Mouse (Mus musculus): ENCODE results near the gene Bub3. TPM values are rescaled to one million over a fixed set of nuclear protein-coding genes. Genes with fewer than 3 reads are reported as not detected.

Bub3 gene
- 158 and 164 TPM in 2 replicates for polyA plus RNA-seq (2015; fragmentation: Nextera tagmentation; extraction: Ambion mirVana)

DNA sequence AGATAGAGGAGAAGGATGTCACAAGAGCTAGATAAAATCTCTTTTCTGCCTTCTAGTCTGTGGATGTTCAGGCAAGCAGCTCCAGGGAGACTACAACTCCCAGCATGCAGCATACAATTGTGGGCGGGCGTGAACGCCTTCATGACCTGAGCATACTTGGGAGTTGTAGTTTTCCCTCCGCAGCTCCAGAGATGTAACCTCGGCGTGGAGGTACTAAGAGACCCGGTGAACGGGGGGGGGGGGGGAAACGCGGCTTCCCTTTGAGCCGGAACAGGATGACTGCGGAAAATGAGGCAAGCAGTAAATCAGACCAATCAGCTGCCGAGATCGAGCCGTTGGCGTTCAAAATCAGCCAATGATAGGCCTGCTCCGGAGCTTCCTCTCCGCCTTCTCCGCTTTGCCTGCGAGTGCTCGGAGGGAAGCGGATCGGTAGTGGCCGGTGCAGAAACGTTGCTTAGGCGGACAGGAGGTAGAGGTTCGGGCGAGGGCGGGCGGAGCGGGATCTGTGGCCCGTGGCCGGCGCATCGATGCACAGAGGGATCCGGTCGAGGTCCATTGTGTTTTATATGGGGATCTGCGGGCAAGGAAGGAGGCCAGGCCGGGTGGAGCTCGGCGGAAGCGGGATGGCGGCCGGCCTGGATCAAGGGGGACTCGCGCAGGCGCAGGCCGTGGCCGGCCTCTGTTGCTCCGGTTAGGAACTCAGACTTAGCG lies at the start of gene Bub3:
Gene Bub3, plus strand, starts transcription at position 237 of the 711 bp plus-strand sequence.
- Histone ChIP-seq H3K27me3 (peaks cover 34% of the 10 kb centered on the region), H3K27ac (replicated peaks) (peak within 1 kb of the TSS; percentile 93), H3K9me3 (no peaks in the 10 kb centered on the region), H3K4me3 (peak within 1 kb of the TSS; percentile 72), H3K36me3 (peaks cover 16% of the 10 kb centered on the region), H3K4me1 (replicated peaks) (peaks cover 19% of the 10 kb centered on the region), H3K4me2 (peak within 1 kb of the TSS; percentile 70), H3K9ac (peak within 1 kb of the TSS; percentile 68)
- peak; percentile 95 for ATAC-seq (ENCODE audit: low FRiP score, low read depth)
- WGBS = under 1% methylated on average over 48 of the region's 51 CpGs

DNA sequence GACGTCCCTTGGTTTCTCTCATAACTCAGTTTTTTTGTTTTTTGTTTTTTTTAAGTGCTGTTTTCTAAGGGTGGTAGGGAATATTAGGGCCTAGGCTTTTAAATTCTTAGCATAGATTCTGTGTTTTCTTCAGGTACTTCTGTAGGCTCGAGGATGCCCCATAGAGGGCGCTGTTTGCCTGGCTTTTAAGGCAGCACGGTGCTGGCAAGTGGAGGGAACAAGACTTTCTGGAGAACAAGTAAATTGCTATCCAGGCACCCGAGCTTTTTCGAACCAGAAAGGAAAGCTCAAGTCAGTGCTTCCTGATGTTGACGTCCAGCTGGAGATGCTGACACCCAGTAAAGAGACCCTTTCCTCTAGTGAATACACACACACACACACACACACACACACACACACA lies 20.0 kb upstream of the Bub3 start:
- 0 out of 2 replicates have a peak, but pooled peaks have one; percentile 54 for ATAC-seq (ENCODE audit: low FRiP score, low read depth)
- no peak overlapping the region for H3K4me2 ChIP-seq
- H3K4me3 ChIP-seq = no peak overlapping the region
- no peak overlapping the region for H3K27ac ChIP-seq (replicated peaks)
- no peak overlapping the region for H3K9ac ChIP-seq
- H3K9me3 ChIP-seq = no peaks in the 10 kb centered on the region
- H3K36me3 ChIP-seq = no peaks in the 10 kb centered on the region
- H3K27me3 ChIP-seq = peaks cover 72% of the 10 kb centered on the region
- WGBS = 2% methylated on average over 7 of the region's 7 CpGs
- H3K4me1 ChIP-seq (replicated peaks) = peaks cover 27% of the 10 kb centered on the region

DNA sequence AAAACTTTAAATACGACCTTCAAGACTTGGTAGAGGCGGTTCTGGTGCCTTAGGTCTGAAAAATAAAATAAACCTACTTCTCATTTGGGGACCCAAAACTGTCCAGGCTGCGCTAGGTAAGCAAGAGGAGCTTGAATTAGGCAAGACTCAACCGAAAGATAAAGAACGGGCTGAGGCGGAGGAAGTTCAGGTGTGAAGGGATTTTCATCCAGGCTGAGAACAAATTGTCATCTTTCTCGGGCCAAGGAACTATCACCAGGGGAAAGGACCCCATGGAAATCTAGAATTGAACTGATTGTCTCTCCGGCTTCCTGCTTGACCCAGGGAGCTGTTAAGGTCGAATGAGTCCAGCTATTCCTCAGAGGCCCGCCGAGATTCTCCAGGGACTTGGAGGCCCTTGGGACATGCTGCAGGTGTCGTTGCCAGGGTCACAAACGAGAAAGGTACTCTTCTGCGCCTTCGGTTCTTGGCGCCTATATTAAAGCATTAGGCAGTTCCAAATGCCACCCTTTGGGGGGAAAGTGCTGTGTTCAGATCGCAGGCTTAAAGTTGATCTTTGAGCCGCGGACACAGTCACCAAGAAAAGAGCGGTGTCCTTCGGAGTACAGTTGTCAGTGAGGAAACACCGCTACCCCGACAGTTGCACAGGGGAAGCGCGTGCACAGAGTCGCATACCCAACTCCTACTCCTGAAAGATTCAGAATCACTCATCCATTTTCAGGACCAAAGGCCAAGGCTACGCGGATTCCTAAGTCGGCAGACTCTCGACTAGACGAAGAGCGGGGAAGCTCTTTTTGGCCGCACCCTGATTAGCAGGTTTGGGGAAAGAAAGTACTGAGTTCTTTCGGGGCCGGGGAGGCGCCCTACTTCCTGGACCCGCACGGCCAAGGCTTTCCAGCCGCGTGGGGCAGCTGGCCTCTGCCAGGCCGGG lies 18.6 kb upstream of the Bub3 start:
- no peak overlapping the region for H3K9ac ChIP-seq
- peaks cover 85% of the 10 kb centered on the region for H3K27me3 ChIP-seq
- H3K9me3 ChIP-seq = no peaks in the 10 kb centered on the region
- peaks cover 27% of the 10 kb centered on the region for H3K4me1 ChIP-seq (replicated peaks)
- no peak for ATAC-seq (ENCODE audit: low FRiP score, low read depth)
- no peak overlapping the region for H3K27ac ChIP-seq (replicated peaks)
- H3K36me3 ChIP-seq = no peaks in the 10 kb centered on the region
- H3K4me2 ChIP-seq = peak overlapping the region; percentile 55
- 1% methylated on average over 41 of the region's 41 CpGs for WGBS
- H3K4me3 ChIP-seq = peak overlapping the region; percentile 32

DNA sequence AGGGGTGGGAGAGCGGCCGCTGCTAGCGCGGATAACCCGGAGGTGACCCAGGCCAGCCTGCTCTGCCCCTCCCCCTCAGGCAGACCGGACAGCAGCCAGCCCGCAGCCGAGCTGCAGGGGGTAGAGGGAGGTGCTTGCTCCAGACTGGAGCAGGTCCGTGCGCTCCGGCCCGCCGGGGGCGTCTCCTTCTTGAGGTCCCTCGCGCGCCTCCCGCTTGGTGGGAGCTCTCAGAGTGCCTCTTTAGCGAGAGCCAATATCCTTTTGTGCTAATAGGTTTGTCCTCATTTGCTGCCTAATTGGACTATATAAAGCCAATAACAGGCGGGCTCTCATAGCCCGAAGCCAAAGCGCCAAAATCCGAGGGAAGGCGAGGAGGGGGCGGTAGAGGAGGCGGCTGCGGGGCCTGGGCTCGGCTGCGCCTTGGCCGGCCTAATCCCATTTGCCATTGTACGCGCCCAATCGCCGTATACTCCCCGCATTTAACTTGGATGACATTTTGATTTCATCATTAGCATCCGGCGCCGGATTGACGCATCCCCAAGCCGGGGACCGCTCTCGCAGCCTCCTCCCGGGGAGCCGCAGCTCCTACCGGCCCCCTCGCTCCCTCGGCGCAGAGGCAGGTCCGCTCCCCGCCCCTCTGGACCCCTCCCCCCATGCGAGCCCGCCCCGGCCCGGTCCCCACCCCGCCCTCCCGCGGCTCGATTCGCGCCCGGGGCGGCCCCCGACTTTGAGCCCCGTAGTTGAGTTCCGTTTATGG lies 17.7 kb upstream of the Bub3 start, which contains the start of gene Hmx3:
Gene Hmx3, plus strand, starts transcription at position 753 of the 757 bp plus-strand sequence.
- Histone ChIP-seq H3K27ac (replicated peaks) (0 out of 2 replicates have a peak within 1 kb of the TSS, but pooled peaks have one; percentile 45), H3K4me2 (peak within 1 kb of the TSS; percentile 55), H3K4me1 (replicated peaks) (peaks cover 27% of the 10 kb centered on the region), H3K4me3 (peak within 1 kb of the TSS; percentile 32), H3K27me3 (peaks cover 89% of the 10 kb centered on the region), H3K9ac (no peak within 1 kb of the TSS), H3K9me3 (no peaks in the 10 kb centered on the region), H3K36me3 (no peaks in the 10 kb centered on the region)
- WGBS = under 1% methylated on average over 57 of the region's 65 CpGs
- ATAC-seq (ENCODE audit: low FRiP score, low read depth) = peak; percentile 42

DNA sequence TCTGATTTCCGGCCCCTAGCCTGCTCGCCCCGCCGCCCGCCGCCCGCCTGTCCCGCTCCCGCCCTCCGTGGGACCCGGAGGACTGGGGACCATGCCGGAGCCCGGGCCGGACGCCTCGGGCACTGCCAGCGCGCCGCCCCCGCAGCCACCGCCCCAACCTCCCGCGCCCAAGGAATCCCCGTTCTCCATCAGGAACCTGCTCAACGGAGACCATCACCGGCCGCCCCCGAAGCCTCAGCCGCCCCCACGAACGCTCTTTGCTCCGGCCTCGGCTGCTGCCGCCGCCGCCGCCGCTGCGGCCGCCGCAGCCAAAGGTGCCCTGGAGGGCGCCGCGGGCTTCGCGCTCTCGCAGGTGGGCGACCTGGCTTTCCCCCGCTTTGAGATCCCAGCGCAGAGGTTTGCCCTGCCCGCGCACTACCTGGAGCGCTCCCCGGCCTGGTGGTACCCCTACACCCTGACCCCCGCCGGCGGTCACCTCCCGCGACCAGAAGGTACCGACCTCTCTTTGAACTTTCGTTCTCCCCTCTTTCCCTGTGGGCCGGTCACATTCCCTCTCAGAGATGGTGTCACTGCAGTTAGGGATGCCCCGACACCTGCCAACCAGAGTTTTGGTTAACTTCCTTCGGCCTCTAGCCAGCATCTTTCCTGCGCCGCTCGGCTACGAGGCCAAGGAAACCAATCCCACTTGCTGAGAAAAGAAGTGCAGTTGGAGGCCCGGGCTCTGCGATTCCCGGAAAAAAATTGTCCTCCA lies 17.0 kb upstream of the Bub3 start:
- no peaks in the 10 kb centered on the region for H3K9me3 ChIP-seq
- WGBS = under 1% methylated on average over 63 of the region's 71 CpGs
- H3K36me3 ChIP-seq = no peaks in the 10 kb centered on the region
- ATAC-seq (ENCODE audit: low FRiP score, low read depth) = no peak
- peaks cover 89% of the 10 kb centered on the region for H3K27me3 ChIP-seq
- H3K4me3 ChIP-seq = peak overlapping the region; percentile 32
- H3K9ac ChIP-seq = no peak overlapping the region
- peaks cover 27% of the 10 kb centered on the region for H3K4me1 ChIP-seq (replicated peaks)
- H3K4me2 ChIP-seq = peak overlapping the region; percentile 55
- H3K27ac ChIP-seq (replicated peaks) = 0 out of 2 replicates have a peak overlapping the region, but pooled peaks have one; percentile 45

DNA sequence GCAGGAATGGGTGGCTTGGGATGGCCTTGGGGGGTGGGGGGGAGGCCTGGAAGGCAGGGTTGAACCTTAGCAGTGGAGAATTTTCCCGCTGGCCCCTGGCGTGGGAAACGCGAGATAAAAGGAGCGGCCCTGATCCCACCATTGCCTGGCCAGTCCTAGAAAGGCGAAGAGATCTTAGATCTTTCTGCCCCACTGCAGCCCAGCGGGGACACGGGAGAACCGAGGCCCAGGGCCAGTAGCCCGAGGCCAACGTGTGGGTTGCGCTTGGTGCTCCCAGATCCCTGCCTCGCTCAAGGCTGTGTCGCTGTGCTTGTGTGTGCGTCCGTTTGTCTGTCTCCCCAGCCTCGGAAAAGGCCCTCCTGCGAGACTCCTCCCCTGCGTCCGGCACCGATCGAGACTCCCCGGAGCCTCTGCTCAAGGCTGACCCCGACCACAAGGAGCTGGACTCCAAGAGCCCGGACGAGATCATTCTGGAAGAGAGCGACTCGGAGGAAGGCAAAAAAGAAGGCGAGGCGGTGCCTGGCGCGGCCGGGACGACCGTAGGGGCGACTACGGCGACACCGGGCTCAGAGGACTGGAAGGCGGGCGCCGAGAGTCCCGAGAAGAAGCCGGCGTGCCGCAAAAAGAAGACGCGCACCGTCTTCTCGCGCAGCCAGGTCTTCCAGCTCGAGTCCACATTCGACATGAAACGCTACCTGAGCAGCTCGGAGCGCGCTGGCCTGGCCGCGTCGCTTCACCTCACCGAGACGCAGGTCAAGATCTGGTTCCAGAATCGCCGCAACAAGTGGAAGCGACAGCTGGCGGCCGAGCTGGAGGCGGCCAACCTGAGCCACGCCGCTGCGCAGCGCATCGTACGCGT lies 16.2 kb upstream of the Bub3 start:
- ATAC-seq (ENCODE audit: low FRiP score, low read depth) = no peak
- under 1% methylated on average over 75 of the region's 75 CpGs for WGBS
- Histone ChIP-seq H3K27ac (replicated peaks) (no peak overlapping the region), H3K9ac (no peak overlapping the region), H3K36me3 (no peaks in the 10 kb centered on the region), H3K4me1 (replicated peaks) (peaks cover 27% of the 10 kb centered on the region), H3K4me2 (peak overlapping the region; percentile 55), H3K9me3 (no peaks in the 10 kb centered on the region), H3K27me3 (peaks cover 89% of the 10 kb centered on the region), H3K4me3 (peak overlapping the region; percentile 32)

DNA sequence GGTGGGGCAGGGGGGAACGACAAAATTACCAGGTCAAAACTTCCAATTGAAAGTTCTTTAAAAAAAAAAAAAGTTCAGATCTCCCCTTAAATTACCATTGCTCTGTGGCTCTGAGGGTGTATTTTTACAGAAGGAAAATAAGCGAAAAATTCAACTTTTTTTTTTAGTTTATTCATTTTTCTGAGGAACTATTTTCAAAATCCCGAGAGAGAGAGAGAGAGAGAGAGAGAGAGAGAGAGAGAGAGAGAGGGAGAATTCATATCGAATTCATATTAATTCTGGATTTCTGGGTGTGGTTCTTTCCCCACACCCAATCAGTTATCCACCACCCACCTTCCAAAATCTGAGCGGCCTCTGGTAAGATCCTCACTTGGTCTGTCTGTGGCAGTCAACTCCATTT lies 15.2 kb upstream of the Bub3 start:
- H3K27me3 ChIP-seq = peaks cover 87% of the 10 kb centered on the region
- ATAC-seq (ENCODE audit: low FRiP score, low read depth) = no peak
- WGBS = 2% methylated on average over 5 of the region's 5 CpGs

DNA sequence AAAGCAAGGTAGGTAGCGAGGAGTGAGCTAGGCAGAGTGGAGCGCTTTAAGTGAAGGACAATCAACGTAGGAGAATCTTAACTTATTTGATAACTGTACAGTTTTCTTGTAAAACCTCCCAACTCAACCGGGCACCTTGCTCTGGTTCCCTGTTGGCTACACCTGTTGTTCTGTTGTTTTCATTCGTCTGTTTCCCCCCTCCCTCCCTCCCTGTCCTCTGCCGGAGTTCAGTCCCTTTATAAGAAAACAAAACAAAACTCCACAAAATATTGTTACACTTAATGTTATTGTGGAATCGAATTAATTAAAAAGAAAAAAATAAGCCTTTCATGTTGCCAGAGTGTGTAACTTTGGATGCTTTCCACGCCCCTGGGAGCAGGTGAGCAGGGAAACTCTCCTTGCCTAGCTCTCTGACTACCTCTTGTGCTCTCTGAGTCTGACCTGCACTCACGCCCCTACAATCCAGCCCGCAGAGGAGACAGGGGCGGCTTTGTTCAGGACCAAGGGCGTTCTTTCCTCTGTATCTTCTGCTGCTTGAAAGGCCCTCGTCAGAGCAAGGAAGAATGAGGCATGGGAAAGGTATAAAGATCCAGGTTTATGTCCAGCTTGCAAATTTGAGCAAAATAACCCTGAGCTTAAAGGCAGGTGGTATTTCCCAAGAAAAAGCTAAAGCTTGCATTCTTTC lies 14.2 kb upstream of the Bub3 start:
- H3K4me2 ChIP-seq = no peak overlapping the region

More for the DNA sequence above, 15.2 kb upstream of the Bub3 start:
- Histone ChIP-seq H3K9me3 (no peaks in the 10 kb centered on the region), H3K9ac (no peak overlapping the region), H3K4me1 (replicated peaks) (peaks cover 27% of the 10 kb centered on the region), H3K4me3 (no peak overlapping the region), H3K27ac (replicated peaks) (no peak overlapping the region), H3K36me3 (no peaks in the 10 kb centered on the region), H3K4me2 (no peak overlapping the region)

DNA sequence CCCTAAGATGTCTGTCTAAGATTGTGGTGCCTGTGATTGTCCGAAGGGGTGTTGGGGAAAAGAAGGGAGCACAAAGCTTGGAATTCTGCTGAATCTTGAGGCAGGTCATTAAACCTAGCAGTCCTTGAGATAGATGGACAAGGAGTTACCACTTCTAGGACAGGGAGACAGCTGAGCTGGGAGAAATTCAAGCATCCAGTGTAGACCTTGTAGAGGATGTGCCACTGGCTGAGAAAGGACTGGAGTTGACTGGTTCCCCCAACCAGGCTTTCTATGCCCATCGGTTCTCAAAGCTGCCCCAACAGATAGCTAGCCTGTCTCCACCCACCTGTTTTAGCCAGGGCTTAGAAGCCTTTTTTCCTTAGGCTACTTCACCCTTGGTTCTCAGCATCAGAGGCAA lies 13.6 kb upstream of the Bub3 start:
- no peak overlapping the region for H3K27ac ChIP-seq (replicated peaks)
- WGBS = 4% methylated on average over 2 of the region's 2 CpGs
- peaks cover 27% of the 10 kb centered on the region for H3K4me1 ChIP-seq (replicated peaks)
- H3K36me3 ChIP-seq = no peaks in the 10 kb centered on the region
- H3K4me2 ChIP-seq = no peak overlapping the region
- peaks cover 88% of the 10 kb centered on the region for H3K27me3 ChIP-seq
- H3K4me3 ChIP-seq = no peak overlapping the region
- no peak for ATAC-seq (ENCODE audit: low FRiP score, low read depth)
- H3K9me3 ChIP-seq = no peaks in the 10 kb centered on the region
- no peak overlapping the region for H3K9ac ChIP-seq

More for the DNA sequence above, 14.2 kb upstream of the Bub3 start:
- Histone ChIP-seq H3K4me1 (replicated peaks) (peaks cover 27% of the 10 kb centered on the region), H3K4me3 (no peak overlapping the region), H3K36me3 (no peaks in the 10 kb centered on the region), H3K9me3 (no peaks in the 10 kb centered on the region), H3K27me3 (peaks cover 88% of the 10 kb centered on the region), H3K27ac (replicated peaks) (no peak overlapping the region), H3K9ac (no peak overlapping the region)
- no peak for ATAC-seq (ENCODE audit: low FRiP score, low read depth)
- WGBS = 2% methylated on average over 13 of the region's 13 CpGs

DNA sequence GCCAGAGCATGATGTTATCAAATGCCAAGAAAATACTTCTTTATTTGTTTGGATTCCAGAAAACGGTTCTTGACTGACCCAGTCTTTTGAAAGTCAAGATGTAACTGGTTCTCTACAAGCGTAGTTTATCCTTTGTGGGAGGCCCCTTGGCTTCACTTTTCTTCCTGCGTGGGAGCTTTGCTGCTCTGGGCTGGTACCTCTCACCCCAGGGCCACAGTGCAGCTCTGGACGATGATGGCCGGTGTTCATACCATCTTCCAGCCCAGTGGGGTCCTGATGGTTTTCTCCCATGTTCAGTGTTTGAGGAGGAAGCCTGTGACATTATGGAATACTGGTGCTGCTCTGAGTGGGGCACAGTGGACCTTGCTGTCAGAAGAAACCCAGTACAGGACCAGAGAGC lies 12.5 kb upstream of the Bub3 start:
- Histone ChIP-seq H3K4me3 (no peak overlapping the region), H3K4me2 (no peak overlapping the region), H3K9ac (no peak overlapping the region), H3K4me1 (replicated peaks) (peaks cover 20% of the 10 kb centered on the region), H3K36me3 (no peaks in the 10 kb centered on the region), H3K27ac (replicated peaks) (no peak overlapping the region), H3K27me3 (peaks cover 89% of the 10 kb centered on the region), H3K9me3 (no peaks in the 10 kb centered on the region)
- no peak for ATAC-seq (ENCODE audit: low FRiP score, low read depth)
- WGBS = 2% methylated on average over 5 of the region's 5 CpGs
